Mouse (Mus musculus): Measurements from ENCODE around the gene Ccz1.

Gene Ccz1

DNA sequence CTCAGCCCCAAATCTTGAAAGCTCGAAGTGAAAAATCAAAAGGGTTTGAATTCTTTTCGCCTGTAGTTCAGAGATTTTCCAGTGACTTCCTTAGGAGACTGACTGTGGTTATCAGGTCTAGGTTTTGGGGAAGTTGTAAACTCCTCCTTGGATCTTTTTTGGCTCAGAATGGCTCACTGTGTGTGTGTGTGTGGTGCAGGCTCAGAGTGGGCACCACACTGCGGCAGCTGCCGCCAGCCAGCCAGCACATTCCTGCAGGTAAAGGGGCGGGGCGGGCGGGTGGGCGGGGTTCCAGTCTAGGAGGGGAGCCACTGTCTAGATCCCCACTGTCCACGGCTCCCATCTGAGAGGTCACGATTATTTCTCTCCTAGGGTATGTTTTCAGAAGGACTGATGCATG, 73.1 kb downstream of the Ccz1 start:
- DNase-seq (ENCODE audit: low spot score in 2 of 2), result no peak

All from right cerebral cortex, postnatal 36 days (tissue).